Mouse (Mus musculus) adrenal gland (tissue): ENCODE measurements at regions not wholly inside any gene's neighbourhood (a gene's known extent, or its start where the extent isn't known, plus 50 kb on each side); places are given as distances from the start of the nearest gene placed in this dataset.
"Not testable (repeated sequence)": the region's sequence is repeated elsewhere in the genome, so short reads cannot be mapped to it uniquely, and the experiment has no call there.

Experiments
- intact Hi-C: fragments of 180-260 bp; cut with DNase I; formaldehyde crosslinking; loops from one replicate; pipeline ENCODE4 v1.15.1; 2025

- intact Hi-C loops, result no loop called here
Observed at GRCm38 (mm10) chr14:101067082-101067481, 133.0 kb downstream of the Prr30 start.

DNA sequence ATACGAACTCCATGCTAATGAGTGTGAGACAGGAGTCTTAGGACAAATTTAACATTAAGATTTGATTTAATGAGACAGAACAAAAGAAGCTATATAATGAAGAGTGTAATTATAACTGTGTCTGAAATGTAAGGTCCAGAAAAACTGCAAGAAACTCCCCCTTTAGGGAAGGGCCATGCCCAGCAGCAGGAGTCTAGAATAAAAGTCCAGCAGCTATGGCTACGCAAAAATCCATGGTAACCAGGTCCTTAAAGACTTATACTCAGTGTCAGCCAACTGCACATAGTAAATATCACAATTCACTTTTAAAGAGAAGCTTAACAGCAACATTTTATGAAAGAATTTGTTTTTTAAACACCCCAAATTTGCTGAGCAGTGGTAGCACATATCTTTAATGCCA lies 143.3 kb downstream of the Prr30 start:
- intact Hi-C loops, result no loop called here

DNA sequence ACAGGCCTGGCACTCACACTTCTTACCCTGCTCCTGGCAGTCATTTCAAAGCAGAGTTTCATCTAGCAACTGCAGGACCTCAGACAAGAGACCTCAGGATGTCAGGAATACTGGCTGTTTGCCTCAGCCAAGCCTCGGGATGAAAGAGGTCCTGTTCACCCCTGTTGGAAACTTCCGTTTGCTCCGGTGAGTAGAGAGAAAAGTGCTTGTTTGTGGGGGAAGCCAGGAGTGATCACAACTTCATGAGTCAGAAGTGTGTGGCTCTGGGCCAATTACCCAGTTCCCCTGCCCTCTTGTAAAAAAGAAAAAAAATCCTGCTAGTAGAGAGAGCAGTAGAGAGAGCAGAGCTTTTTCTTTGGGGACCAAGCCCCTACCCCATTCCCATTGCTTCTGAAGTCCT lies 144.2 kb downstream of the Prr30 start:
- intact Hi-C loops, result no loop called here

- intact Hi-C loops, result no loop called here
Observed at GRCm38 (mm10) chr14:101054786-101055185, 145.3 kb downstream of the Prr30 start.

GRCm38 (mm10) chr14:101052760-101053159 lies 147.4 kb downstream of the Prr30 start:
- intact Hi-C loops, result no loop called here

- intact Hi-C loops, result no loop called here
Observed at GRCm38 (mm10) chr14:101050212-101050611, 149.9 kb downstream of the Prr30 start.

DNA sequence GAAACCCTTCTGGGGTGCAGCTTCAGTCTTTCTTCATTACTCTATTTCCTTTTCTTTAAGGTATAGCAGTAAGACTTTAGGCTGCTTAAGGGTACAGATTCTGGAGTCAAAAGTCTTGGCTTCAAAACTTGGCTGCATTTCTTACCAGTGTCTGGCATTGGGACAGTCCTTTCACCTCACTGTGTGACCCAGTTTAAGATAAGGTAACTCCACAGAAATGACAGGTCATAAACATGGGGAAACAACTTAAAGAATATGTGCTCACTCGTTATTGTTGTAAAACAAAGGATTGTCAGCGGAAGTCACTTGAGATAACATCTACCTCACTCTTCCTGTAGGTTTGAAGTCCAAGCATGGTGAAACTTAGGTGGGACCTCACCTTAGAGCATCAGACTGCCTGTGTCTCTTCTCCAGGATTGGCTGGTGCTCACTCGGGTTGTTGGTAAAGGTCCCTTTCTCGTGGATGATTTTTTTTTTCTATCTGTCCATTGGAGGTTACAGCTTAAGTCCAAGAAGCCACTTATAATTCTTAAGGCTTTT lies 150.4 kb downstream of the Prr30 start:
- intact Hi-C loops, result no loop called here

GRCm38 (mm10) chr14:101043494-101043893 lies 156.6 kb downstream of the Prr30 start:
- intact Hi-C loops, result no loop called here

DNA sequence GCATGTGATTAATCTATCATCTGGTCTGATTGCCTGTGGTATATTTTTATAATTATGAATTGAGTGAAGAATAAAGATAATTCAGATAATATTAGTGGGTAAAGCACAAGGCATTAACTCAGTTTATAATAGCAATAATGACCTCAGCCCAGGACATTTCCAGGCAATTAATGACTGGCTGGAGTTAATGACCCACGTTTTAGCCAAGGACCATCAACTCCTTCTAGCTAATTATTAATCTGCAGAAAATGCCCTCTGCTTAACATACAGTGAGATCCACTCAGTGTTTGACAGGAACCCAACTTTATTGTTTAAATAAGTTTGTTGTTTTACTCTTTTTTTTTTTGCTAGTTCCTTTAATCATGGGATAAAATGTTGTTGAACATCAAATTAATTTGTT lies 199.1 kb downstream of the Prr30 start:
- intact Hi-C loops, result no loop called here

GRCm38 (mm10) chr14:100980754-100981153 lies 219.4 kb downstream of the Prr30 start:
- intact Hi-C loops, result no loop called here

DNA sequence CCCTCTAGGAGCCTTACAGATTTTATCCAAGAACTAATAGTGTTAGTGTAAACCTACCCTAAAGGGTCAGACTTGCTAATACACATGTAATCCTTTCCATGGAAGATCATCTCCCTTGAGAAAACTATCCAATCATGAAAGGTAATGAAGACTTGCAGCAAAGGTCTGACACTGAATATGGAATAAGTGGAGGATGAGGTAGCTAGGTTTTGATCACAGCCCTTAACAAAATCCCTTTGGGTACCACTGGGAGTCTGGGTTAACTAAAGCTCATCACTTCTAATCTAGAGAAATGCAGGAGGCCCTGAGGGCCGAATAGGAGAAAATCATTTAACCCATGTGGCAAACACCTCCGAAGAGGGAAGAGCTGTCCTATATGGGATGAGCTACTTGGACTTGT lies 221.6 kb downstream of the Prr30 start:
- intact Hi-C loops, result no loop called here

- intact Hi-C loops, result no loop called here
Observed at GRCm38 (mm10) chr14:100970970-100971369, 229.2 kb downstream of the Prr30 start.

DNA sequence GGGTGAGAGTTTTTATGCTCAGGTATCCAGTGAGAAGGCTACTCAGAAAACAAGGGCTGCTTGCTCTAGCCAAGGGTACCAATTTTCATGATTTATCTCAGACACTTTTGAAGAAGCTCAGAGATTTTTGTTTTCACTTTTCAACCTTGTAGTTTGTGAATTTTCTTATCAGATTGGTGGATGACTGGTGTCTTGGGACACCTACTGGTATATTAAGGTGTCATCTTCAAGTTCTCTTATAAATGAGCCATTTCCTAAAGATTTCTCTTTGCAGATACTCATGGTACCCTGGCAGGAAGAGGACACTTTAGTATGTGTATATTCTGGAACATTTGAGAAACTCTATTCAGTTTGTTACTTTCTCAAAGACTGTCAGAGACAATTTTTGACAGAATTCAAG lies 239.9 kb downstream of the Prr30 start:
- intact Hi-C loops, result no loop called here

DNA sequence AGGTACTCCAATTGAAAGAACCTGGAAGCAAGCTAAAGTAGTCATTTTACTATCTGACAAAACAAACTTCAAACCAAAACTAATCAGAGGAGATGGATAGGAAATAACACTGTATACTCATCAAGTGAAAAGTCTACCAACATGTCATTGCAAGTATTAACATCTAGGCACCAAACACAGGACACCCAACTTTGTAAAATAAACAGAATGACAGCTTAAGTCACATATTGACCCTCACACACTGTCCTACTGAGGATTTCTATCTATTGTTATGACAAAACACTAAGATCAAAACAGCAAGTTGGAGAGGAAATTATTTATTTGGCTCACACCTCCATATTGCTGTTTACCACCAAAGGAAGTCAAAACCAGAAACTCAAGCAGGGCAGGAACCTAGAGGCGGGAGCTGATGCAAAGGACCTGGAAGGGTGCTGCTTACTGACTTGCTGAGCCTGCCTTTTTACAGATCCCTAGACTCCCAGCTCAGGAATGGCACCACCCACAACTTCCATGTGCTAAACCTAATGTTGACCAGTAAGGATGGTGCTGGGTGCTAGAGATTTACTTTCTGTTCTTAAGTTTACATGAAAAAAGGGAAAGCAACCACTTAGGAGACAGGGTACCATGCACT lies 244.2 kb downstream of the Prr30 start:
- intact Hi-C loops, result no loop called here

GRCm38 (mm10) chr14:100950681-100951119 lies 249.4 kb downstream of the Prr30 start:
- intact Hi-C loops, result loop anchor here (2.0 kb wide), 1 partner anchor 16 kb away; no protein-coding TSS in a partner anchor

DNA sequence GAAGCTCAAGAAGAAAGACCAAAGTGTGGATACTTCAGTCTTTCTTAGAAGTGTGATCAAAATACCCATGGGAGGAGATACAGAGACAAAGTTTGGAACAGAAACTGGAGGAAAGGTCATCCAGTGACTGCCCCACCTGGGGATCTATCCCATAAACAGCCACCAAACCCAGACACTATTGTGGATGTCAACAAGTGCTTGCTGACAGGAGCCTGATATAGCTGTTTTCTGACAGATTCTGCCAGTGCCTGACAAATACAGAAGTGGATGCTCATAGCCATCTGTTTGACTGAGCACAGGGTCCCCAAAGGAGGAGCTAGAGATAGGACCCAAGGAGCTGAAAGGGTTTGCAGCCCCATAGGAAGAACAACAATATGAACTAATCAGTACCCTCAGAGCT lies 252.5 kb downstream of the Prr30 start:
- intact Hi-C loops, result not testable (repeated sequence)

GRCm38 (mm10) chr14:100937358-100937887 lies 262.7 kb downstream of the Prr30 start:
- intact Hi-C loops, result no loop called here

DNA sequence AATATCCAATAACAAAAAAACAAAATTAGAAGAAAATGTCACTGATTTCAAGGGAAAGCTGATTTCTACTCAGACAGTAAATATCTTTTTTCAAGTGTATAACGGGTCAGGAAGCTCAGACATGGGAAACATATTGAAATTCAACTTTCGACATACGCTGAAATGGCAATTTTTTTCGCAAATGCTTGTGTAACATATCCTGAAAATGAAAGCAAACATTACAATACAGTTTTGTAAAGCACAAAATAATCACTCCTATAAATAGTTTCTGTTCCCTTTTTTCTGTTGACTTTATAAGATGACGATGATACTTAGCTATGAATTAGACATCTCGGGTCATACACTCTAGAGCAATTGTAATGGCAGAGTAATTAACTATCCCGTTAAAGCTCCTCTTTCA lies 265.6 kb downstream of the Prr30 start:
- intact Hi-C loops, result loop anchor here (2.0 kb wide), 1 partner anchor 16 kb away; no protein-coding TSS in a partner anchor

DNA sequence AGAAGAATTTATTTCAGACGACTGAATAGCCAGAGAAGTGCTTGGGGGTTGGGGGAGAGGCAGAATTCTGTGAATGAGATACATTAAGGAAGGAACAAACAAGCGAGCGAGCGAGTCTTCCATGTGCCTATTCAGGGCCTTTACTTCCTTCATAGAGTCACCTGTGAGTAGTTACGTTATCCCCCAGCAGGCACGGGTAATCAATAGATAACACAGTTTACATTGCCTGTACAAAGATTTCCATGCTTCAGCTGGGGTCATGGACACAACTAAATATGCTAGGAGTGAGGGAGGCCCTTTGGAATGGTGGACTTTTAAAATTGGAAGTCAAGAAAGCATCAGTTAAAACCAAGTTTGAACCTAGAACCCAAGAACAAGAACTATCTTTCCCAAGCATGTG lies 275.2 kb downstream of the Prr30 start:
- intact Hi-C loops, result no loop called here

DNA sequence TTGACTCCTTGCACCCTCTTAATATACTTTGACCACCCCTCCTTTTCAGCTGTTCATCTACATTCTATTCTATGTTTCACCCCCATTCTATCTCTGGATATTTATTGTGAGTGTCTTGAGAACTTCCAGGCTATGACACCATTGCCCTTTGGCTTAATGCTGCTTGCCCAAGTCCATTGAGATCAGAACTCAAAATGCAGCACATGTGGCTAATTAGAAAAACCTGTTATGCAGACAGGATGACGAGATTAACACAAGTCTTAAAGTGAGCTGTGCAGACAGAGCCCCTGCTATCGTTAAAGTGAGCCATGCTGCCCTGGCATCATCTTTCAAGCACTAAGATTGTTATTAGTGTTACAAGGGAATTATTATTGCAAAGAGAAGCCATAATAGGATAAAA lies 299.9 kb downstream of the Prr30 start:
- intact Hi-C loops, result no loop called here

DNA sequence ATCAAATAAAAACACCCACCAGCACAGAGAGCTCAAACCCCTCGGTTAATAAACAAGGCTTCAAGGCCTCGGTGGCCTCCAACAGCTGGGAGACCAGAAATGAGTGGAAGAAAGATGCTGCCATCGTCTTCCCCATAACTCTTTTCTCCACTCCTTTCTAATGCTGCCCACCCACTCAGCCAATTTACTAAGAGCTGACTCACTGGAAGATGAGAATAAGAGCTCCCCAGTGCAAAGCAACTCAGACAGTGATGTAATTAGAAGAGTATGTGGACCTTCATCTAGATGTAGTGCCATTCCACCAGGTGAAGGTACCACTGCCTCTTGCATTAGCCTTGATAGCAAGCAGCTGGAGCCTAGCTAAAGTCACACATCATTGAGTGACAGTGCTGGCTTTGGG lies 301.1 kb downstream of the Prr30 start:
- intact Hi-C loops, result no loop called here

DNA sequence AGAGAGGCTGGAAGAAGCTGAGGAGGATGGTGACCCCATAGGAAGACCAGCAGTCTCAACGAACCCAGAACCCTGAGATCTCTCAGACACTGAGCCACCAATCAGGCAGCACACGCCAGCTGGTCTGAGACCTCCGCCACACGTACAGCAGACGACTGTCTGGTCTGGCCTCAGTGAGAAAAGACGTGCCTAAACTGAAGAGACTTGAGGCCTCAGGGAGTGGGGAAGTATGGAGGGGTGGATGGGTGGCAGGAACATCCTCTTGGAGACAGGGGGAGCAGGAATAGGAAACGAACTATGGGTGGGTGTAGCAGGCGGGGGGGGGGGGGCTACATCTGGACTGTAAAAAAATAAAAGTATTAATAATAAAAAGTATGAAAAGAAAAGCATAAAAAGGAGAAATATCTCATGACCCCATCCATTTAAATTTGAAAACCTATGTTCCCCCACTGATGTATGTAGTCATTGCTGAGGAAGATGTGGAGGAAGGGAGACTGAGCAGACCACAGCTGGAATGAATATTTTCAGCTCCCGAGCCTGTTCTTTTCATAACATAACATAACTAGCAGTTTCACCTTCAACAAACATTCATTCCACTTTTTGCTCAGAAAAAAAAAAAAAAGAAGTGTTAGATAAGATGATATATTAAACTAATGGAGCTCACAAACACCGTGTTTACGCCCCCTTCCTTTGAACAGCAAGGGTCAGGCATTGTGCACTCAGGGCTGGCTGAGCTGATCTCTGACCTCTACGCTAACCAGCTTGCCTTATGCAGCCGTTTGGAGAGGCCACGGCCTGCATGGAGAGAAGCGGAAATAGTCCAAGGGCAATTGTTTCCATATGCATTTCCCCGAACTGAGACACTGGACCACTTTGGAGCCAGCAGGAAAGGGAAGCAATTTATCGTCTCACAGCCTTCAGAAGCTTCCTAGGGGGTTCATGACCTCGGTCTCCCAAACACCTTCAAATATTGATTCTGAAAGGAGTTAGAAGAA lies 310.7 kb downstream of the Prr30 start:
- intact Hi-C loops, result loop anchor here (10.0 kb wide), 1 partner anchor 405 kb away; no protein-coding TSS in a partner anchor
